Mouse (Mus musculus) granulocyte monocyte progenitor cell, adult 5-6 weeks (primary cell): ENCODE results near the gene Ace2. TPM values are rescaled to one million over a fixed set of nuclear protein-coding genes. Genes with fewer than 3 reads are reported as not detected.

Experiments used
- ATAC-seq: replicated peaks from 2 replicates; pipeline ENCODE4 v1.8.0; 2016; ENCODE audit warnings: mild to moderate bottlenecking, moderate TSS enrichment, inconsistent platforms; ENCODE audit not compliant: poor library complexity, severe bottlenecking
- total RNA-seq, 2 experiments: library from RNA; stranded (forward) in 1 of 2; stranded (reverse) in 1 of 2; fragments of 200-712, 200-1000 nt in 1 of 2; fragments of >200 nt in 1 of 2; fragmentation: Nextera tagmentation in 1 of 2; gene quantifications; 2 replicates each; pipeline ENCODE4 v1.2.3; 2014 to 2017

The Ace2 gene
- total RNA-seq, 2 experiments from 2014 or later = not detected

- ATAC-seq = no peak
These were observed 39.7 kb downstream of the Ace2 start for GRCm38 (mm10) chrX:164178856-164179255.

DNA sequence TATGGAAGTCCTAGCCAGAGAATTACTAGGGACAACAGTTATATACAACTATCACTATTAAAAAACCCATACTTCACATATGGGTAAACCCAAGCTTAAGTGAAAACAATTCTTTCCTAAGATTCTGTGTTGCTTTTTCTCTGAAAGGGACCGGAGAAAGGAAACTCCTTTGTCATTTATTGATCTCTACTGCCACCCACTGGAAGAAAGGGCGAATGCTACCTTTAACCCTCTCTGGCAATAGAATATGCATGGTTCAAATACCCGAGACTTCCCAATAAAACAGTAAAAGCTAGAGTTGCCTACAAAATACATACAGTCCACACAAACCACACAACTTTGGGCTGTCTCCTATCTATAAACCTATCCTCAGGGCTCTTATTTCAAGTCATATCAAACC lies 40.6 kb downstream of the Ace2 start:
- peak; percentile 82 for ATAC-seq

DNA sequence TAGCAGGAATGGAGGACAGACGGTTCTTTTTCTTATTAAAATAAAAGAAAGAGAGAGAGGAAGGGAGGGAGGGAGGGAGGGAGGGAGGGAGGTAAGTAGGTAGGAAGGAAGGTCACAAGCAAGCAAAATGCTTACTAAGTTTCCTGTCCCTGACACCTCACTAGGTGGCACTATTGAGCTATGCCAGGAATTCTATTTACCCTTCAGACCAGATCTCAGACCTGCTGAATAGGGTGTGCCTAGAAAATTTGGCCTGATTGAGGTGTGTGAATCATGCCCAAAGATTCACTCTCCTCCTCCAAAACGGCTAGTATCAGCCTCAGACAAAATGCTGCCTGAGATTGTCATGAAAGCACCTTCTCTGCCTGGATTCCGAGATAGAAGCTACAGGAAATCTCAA lies 44.7 kb downstream of the Ace2 start:
- ATAC-seq = peak; percentile 89

DNA sequence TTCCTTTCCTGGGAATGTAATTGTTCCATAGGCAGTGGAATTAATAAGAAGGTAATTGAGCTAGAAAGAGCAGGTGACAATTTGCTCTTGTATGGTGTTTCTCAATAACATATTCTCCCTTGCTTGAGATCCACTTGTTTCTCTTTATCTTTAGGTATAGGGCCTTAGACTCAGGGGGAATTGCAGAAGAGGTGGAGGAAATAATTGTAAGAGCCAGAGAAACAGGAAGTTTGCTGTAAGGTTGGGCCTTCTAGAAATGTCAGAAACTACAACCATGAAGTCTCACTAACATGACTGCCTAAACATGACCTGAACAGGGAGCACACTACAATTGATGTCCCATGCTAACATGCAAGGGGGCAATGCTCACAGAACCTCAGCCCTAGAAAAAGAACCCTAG lies 50.7 kb downstream of the Ace2 start:
- peak; percentile 59 for ATAC-seq

- ATAC-seq = no peak
These were observed 58.5 kb downstream of the Ace2 start for GRCm38 (mm10) chrX:164197679-164198078.

DNA sequence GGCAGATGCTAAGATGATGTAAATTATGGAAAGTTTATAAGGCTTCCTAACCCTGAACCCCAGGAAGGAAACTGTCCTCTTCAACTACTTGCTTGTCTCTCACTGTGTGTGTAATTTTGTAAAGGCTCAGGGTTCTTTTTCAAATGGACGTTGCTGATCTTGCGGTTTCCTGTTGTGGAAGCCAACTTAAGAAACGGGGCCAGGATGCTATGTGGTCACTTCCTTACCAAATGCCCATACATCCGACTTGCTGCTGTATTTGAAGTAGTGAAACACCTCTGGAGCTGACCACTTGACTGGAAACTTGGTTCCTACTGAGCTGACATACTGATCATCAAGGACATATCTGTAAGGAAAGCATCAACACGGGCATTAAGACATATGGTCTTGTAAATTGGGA lies 61.4 kb downstream of the Ace2 start:
- ATAC-seq = peak; percentile 97

DNA sequence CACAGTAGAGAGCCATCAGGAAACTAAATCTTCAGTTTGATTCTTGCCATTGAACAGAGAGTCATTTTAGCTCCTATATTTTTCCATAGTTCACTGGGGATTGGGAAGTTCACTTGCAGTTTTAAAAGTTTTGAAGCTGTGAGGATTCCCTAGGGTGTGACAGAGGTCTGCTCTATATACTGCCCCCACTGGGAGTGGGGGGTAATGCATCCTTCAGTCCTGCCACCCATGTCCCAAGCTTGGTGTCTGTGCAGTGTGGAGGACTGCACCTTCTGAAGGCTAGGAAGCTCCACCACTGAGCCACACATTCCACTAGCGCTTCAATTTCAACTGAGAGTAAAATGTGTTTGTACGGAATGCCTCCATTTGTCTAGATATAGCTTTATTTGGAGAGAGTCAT lies 82.9 kb downstream of the Ace2 start:
- peak; percentile 85 for ATAC-seq

GRCm38 (mm10) chrX:164233380-164233779 lies 94.2 kb downstream of the Ace2 start:
- no peak for ATAC-seq

Other genes starting within 250 kb of the Ace2 start
- gene Ap1s2, start 230.3 kb upstream of the Ace2 start, total RNA-seq (2014; fragmentation: Nextera tagmentation) = 48.8 and 68.5 TPM in 2 replicates
- 32.0 and 38.7 TPM in 2 replicates for gene Ap1s2, start 230.3 kb upstream of the Ace2 start, total RNA-seq (2017)
- gene Zrsr2, start 180.7 kb upstream of the Ace2 start, total RNA-seq (2014; fragmentation: Nextera tagmentation) = 28.7 and 44.5 TPM in 2 replicates
- 42.5 and 65.0 TPM in 2 replicates for gene Zrsr2, start 180.7 kb upstream of the Ace2 start, total RNA-seq (2017)
- gene Car5b, start 111.3 kb upstream of the Ace2 start, total RNA-seq (2014; fragmentation: Nextera tagmentation) = not detected in 2 replicates
- gene Car5b, start 111.3 kb upstream of the Ace2 start, total RNA-seq (2017) = 0.43 TPM in 1 of 2 replicates, not detected in the other
- gene Siah1b, start 62.8 kb upstream of the Ace2 start, total RNA-seq (2014; fragmentation: Nextera tagmentation) = 8.6 and 16.6 TPM in 2 replicates
- 13.1 and 17.0 TPM in 2 replicates for gene Siah1b, start 62.8 kb upstream of the Ace2 start, total RNA-seq (2017)
- not detected in 2 replicates for gene Cltrn, start 50.5 kb upstream of the Ace2 start, total RNA-seq (2014; fragmentation: Nextera tagmentation)
- not detected in 2 replicates for gene Cltrn, start 50.5 kb upstream of the Ace2 start, total RNA-seq (2017)
- gene Bmx, start 118.9 kb downstream of the Ace2 start, total RNA-seq (2014; fragmentation: Nextera tagmentation) = 4.7 and 5.5 TPM in 2 replicates
- 5.0 and 10.1 TPM in 2 replicates for gene Bmx, start 118.9 kb downstream of the Ace2 start, total RNA-seq (2017)
- 3.6 TPM in 1 of 2 replicates, not detected in the other for gene Pir, start 130.0 kb downstream of the Ace2 start, total RNA-seq (2014; fragmentation: Nextera tagmentation)
- gene Pir, start 130.0 kb downstream of the Ace2 start, total RNA-seq (2017) = 2.5 TPM in 1 of 2 replicates, not detected in the other
- gene Vegfd, start 234.0 kb downstream of the Ace2 start, total RNA-seq (2014; fragmentation: Nextera tagmentation) = not detected in 2 replicates
- gene Vegfd, start 234.0 kb downstream of the Ace2 start, total RNA-seq (2017) = not detected in 2 replicates